Mouse (Mus musculus) CD8-positive naive resting alpha-beta T cell, adult 2 months (primary cell): ENCODE results near the gene Mrps18a.

Source experiments
- DNase-seq, 2 experiments: peaks; one replicate each; pipeline ENCODE4 v3.0.0; 2022; ENCODE audit warnings: low read depth in 2 of 2, low spot score in 2 of 2

The Mrps18a gene

DNA sequence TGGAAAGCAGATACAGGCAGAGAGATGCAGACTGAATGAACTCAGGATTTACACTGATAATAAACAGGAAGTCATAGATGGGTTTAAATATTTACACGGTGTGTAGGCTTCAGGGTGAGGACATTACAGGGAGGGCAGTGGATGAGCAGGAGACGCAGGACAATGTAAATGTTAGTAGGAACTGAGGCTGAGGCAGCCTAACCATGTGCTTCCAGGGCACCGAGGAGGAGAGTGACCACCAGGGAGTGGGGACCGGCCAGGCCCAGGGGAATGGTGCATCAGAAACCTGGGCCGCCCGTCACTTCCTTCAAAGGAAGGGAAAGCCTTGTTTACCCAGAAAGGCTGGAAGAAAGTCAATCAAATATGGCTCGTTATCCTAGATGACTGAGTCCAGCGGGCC lies 12.3 kb upstream of the Mrps18a start:
- no peak for DNase-seq

DNA sequence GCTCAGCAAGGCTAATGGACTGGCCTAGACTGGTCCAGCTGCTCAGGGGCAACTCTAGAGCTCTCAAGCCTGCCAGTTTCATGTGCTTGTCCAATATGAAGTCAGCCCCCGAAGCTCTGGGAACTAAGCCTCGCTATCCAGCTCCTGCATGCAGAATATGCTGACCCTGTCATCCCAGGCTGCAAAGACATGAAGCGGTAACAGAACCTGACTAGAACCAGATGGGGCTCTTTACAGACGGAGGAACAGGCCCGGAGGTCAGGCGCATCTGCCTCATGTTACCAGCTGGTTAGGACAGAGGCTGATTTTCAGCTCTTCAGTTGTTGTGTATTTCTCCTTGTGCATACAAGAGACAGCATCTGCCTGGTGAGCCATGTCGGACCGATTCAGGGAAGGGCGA lies 8.9 kb upstream of the Mrps18a start:
- no peak for DNase-seq

DNA sequence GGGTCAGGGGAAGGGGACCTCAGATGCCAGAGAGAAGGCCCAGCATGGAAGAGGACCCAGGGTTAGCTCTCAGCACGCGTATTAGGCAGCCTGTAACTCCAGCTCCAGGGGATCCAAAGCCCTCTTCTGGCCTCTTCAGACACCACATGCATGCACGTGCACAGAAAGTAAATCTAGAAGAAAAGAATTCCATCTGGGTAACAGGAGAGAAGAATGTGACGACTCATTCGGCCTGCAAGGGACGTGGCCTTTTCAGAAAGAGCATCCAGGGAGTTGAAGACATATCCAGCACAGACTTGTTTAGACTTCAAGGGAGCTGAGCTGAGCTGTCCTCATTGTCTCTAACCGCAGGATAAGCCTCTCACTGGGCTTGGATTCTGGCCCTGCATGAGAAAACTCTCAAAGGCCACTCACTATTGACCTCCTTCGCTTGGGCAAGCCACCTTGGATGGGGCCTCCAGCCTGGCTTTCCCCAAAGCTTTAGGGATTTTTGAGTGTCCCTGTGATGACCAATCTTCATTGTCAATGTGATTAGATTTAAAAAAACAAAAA lies 8.1 kb upstream of the Mrps18a start:
- no peak for DNase-seq

DNA sequence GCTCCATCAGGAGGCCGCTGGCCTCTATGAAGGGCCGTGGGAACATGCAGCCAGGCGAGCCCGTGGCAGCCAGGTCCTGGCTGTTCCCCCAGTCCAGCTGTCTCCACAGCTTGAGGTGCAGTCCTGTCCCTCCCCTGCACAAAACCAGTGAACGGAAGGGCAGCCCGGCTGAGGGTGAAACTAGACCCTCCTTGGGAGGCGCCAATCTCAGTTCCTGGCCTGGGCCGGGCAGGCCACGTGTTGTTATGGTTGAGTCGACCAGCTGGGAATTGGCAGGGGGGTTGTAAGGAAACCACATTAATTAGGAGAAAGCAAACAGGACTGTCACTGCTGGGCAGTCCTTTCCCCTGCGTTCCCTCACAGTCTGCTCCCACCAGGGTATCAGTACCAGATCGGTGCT lies 6.3 kb upstream of the Mrps18a start:
- DNase-seq, result no peak

DNA sequence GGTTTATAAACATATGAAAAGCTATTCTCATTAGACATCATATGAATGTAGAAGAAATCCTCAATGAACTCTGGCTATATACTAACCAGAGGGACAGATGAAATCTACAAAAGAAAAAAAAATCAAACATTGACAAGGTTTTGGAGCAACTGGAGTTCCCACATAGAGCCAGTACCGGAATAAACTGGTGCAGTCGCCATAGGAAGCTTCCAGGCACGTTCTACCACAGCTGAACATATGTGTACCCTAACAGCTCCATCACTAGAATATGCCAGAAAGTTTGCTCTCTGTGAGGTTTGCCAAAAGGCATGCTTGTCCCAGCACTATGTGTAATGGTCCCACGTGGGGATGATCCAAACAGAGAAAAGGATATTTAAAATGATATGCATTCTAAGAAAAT lies 2.5 kb upstream of the Mrps18a start:
- DNase-seq, result no peak

DNA sequence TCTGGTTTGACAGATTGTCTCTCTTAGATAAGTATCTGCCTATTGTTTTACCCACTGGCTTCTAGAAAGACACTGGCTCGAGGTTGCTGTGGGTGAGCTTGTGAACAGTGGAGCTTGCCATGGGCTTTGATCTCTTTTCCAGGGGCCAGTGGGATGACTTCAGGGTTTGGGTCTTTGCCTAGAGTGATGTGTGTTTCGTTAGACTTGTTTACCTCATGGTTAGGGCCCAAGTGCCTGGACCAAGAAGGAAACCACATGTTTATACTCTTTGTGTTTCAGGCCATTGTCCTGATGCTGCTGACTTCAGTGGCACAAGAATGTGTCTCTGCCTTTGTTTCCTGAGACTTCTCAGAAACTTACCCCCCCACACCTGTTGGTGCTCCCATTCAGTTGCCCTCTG lies 4.7 kb downstream of the Mrps18a start:
- DNase-seq, result no peak

DNA sequence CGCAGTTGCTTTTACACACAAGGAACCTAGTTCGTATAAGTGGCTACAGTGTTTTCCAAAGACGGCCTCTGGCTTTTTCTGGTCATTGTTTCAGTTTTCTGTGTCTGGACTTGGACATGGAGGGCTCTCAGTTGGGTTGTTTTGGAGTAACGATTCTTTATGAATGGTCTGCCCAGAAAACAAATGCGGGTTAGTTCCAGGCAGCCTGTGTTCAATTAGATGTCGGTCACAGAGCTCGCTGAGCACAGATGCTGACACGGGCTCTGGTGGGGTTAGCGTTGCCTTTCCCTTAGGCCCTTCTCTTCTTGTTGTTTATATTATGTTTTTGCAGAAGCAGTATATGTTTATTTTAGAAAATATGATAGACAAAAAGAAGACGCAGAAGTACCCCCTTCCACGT lies 5.4 kb downstream of the Mrps18a start:
- no peak for DNase-seq

DNA sequence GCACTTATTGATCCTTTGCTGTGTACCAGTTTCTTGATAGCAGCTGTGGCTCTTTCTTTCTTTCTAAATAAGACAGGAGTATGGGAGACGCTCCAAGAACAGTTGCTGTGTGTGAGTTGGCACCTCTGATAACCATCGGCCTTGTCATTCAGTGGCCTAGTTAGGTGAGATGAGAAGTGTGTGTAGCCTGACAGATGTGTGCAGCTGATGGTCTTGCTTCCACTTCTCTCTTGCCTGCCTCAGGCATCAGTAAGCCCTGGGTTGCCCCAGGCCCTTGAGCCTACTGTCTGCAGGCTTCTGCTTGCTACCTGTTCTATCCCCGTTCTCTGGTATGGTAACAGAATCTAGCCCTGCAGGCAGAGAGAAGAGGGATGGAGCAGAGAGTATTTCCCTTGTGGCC lies 6.1 kb downstream of the Mrps18a start:
- DNase-seq, result no peak

DNA sequence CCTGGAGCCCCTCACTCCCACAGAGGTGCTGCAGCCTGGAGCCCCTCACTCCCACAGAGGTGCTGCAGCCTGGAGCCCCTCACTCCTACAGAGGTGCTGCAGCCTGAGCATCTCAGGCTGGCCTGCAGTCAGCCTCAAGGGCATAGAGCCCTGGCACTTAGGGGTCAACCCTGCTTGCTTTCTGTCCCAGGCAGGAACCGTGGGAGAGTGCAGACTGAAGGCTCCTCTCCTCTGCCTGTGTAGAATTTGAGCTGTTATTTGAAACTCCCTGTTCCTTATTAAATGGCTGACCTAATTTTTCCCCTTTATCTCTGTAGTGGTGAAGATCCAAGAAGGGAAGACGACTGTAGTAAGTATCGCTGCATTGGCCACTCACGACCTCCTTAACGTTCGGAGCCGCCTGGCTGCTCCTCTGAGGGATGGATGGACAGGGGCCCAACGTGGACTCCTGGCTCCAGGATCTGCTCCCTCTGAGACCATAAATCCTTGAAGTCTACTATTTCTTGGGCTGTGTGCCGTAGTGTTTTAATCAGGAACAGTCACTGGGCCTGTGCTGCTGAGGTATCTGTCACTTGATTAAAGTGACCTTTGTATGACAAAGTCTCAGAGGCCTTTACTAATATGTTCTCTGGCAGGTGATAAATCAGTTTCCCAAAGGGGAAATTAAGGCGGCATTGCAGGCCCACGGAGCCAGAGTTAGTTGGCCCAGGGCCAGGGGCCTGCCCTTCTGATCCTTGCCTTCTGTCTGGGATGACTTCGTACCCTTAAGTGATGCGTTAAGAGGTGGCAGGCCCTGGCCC lies 7.0 kb downstream of the Mrps18a start:
- no peak for DNase-seq

DNA sequence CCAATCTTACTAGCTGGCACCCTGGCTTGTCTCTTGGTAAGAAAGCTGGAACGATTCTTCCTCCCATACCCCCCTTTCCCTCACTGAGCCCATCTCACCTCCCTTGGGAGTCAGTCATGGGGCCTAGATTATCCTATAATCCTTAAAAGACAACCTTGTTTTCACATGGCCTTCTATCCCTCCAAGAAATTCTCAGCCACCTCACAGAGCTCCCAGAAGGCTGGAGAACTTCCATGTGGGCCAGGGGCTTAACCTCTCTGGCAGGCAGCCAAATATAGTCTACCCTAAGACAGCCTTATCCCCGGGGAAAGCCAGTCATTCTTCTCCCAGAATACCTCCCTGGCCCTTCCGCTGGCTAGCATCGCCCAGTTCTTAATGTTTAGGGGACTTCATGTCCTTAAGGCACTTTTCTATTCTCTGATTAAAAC lies 7.7 kb downstream of the Mrps18a start:
- DNase-seq, result no peak

DNA sequence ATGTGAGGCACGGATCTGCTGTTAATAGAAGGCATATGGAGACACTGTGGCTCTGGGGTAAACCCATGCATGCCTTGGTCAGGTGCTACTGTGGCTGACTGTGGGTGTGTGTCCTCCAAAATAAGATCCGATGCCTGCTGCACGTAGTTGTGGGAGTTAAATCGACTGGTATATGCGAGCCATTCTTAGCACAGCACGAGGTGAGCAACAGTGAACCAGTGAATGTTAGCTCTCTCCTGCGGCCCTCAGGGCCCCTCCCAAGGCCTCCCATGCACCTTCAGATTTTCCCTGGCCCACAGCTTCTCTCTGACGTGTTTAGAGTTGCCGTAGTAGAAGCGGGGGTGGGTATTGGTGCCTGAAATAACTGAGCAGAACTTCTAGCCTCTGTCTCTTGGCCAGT lies 8.9 kb downstream of the Mrps18a start:
- no peak for DNase-seq

DNA sequence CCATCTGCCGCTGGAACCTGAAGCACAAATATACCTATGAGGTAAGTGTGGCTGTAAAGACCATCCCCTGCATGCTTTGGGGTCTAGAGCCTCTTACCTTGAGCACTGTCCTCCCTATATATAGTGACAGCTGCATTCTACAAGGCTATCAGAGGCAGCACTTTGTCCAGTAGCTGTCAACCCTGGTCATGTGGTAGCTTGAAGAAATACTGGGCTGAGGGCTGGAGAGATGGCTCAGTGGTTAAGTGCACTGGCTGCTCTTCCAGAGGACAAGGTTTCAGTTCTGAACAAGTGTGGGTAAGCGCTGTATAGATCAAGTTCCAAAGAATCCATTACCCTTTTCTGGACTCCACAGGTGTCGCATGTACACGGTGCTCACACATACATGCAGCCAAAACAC lies 12.0 kb downstream of the Mrps18a start:
- no peak for DNase-seq

DNA sequence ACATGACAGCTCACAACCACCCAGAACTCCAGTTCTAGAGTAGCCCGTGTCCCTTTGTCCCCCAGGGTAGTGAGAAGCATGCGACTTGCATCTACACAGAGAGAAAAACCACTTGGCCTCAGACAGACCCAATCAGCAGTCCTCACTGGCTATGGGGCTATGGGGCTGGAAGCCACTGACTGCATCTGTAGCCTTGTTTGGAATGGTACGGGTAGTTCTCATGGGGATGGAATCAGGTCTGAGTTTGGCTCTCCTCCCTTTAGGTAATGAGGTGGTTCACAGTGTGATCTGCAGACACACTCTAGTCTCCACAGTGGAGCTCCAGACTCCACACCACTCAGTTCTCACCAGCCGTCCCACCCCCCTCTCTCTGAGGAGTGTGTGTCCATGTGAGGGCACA lies 12.5 kb downstream of the Mrps18a start:
- DNase-seq, result no peak

DNA sequence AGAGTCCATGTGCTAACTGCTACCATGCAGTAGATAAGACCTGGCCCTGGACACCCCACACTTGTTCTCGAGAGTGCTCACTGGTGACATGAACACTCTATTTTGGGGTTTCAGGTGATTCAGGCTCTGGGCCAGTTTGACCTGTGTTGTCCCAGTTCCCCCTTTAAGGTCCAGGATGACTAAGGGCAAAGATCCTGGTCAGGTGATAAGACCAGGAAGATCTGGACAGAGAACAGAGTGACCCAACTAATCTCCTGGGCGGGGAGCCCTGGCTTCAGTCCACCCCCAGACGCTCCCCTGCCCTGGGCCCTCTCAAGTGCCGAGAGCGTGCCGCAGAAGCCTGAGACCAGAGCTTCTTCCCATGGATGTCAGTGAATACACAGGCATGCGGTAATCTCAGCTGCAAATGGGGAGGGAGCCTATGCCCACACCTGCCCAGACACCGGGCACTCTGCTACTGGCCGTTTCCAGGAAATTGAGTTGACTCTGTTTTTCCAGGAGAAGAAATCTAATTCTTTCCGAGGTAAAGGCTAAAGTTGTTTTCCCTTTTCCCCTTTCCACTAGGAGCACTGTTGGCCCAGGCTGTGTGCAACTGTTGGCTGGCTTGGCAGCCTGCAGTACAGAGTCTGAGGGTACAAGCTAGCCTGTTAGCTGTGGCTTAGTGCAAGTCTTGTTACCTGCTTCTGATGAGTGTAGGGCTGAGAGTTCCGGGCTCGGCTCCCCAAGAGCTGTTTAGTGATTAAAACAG lies 13.3 kb downstream of the Mrps18a start:
- no peak for DNase-seq

DNA sequence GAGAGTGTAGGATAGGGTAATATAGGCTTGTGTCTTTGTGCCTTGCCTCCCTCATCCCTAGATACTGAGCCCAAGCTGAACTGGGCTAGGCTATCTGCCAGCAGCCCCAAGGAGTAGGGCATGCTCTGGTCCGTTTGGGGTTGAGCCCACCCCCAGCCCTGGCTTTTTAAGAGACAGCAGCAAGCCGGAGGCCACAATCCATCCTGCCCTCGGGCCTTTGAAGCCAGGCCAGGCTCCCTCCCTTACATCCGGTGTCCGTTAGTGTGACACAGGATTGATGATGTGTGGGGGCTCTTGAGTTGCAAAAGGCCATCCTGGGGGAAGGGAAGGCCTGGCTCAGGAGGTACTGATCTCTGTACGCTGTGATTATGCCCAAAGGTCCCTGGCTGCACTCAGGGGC lies 15.8 kb downstream of the Mrps18a start:
- DNase-seq, result no peak

DNA sequence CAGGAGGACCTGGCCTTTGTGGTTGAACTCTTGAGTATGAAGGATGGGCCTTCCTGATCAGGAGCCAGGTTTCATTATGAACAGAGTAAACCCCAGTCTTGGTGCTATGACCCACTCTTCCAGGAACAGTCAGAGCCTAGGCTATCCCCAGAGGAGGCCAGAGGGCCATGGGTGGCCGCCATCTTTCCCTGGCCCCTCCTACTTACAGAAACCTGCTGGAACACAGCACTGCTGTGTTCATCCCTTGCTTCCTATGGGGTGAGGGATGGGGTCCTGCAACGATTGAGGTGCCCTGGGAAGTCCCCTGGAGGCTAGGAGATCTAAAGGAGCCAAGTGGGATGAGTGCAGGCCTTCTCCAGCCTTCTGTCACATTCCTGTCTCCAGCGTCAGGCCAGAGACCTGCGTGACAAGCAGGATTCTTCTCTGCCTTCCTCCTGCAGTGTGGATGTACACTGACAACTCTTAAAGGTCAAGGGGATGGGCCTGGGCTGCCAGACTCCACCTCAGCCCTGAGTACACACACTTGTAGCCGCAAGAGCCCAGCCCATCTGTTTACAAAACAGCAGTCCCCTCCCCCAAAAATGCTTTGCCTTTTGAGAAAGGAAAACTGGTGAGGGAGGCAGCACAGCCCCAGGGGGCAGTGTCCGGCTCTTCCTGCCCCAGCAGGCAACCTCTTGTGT lies 17.2 kb downstream of the Mrps18a start:
- DNase-seq, result no peak

DNA sequence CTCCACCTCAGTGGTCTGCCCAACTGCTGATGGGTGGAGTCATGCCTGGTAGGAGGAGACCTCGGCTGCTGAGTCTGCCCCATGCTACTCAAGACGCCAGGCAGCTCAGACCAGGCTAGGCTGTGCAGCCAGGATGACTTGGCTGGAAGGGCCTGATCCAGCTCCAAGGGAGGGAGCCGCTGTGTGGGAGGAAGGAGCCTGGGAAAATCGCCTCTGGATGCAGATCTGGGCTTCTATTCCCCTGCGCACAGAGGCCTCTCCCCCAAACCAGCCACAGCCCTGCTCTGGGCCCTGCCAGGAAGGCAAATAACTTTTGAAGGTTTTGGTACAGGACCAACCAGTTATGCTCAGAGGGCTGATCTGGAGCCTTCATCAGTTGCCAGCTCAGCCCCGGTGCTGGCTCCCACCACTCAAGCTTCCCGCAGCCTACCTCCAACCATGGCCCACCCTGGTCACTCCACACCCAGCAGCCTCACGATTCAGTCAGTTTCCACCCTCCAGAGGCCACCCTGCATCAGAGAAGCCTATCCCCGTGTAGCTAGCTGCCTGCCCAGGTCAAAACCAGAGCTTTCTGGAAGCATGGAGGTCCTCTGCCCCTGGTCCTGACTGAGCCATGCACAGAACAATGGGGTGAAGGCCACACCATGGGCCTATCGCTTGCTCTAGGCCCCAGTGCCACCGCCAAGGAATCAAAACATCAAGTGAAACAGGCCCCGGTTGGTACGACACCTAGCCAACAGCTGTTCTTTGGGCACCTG lies 19.1 kb downstream of the Mrps18a start:
- no peak for DNase-seq

DNA sequence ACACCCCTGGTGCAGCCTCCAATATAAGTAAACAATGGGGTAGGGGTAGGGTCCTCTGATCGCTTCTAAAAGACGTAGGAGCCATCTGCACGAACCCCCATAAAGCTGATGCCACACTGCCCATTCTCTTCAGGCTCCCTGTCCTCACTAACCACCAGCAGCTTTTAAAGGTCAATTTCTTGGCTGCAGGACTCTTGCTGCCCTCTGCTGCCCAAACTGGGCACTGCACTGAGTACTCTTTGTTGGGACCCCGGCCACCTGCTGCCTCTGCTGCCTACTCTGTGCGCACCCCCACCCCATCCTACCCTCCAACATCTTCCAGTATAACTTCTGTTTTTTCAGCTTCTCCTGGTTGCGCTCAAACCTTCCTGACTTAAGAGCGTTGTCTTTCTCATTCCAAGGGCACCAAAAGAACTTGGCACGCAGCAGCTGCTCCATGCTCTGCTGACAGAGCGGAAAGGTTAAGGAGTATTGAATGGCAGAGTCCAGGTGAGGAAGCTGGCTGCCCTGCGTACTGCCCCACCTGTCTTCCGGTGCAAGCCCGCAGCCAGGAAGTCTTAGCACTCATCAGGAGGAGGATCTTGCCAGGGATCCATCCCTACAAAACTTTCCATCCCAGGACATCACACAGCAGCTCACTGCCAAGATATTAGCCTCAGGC lies 21.4 kb downstream of the Mrps18a start:
- peak in 1 of 2 experiments; percentile 51 for DNase-seq

DNA sequence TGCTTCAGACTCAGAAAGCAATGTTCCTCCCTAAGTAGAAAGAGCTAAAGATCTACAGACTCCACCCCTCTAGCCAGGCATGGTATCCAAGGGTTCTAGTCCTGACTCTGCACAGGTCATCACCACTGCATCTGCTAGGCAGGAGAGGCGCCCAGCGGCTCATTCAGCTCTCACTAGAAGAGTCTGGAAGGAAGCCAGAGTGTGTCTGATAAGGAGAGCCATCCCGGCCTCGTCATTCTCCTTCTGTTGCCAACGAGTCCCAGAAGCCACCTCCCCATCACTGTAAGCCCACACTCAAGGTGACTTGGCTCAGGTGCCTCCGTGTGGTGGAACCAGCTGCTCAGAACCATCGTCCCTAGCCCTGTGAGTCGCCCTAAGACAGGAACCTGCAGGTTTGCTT lies 22.1 kb downstream of the Mrps18a start:
- DNase-seq, result no peak

DNA sequence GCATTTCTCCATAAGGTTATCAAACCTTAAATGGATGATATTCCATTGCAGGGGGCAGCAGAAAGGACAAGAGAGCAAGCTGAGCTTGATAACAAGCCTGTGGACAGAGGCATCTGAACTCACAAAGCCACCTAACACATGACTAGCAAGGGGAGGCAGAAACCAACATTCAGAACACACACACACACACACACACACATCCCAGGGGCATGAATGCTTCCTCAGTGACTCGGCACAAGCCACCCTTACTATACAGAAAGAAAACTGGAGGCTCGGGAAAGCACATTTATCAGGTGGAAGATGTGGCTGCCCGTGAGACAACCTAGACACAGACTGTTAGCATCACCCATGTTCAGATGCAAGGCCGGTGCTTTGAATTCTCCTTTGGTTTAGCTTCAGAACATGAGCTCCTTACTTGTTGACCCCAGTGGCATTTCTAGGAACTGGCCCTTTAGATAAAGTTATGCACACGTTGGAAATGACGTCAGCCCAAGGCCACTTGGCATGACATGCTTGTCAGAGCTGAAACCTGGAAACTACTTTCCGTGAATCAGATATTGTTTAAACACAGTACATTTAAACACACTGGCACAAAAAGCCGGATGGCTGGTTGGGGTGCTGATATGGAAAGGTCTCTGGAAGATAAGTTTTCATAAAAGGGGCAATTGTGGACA lies 27.9 kb downstream of the Mrps18a start:
- no peak for DNase-seq
